Mouse (Mus musculus): ENCODE measurements around the gene Cnot8. TPM values are rescaled to one million over a fixed set of nuclear protein-coding genes. Genes with fewer than 3 reads are reported as not detected.

Cnot8 gene
- polyA plus RNA-seq, 1 experiment: 22.8 TPM

DNA sequence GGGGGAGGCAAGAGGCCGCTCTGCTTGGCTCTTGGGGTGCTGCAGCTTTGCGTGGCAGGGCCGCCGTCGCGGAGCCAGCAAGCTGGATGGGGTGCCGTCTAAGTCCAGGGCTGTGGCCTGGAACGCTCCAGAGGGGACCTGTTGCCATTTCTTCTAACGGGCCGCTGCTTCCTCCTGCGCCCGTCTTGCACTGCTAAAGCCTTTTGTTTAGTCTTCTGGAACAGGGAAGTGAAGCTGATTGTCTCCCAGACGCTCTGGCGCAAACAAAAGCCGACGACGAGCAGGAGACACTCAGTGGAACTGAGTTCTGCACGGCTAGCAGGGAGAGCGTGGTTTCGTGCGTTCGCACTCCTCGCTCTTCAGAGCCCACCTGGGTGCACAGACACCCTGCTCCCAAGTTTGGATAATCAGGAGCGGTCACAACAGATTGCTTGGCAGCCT is 418 bp downstream of the Cnot8 start:
- TF ChIP-seq POLR2A (IDR thresholded peaks at IDR 0.05; ENCODE audit: control insufficient read depth, low read depth, low read length): no peak; the same call in 1 of the 2 replicates
- no peak for TF ChIP-seq CTCF (IDR thresholded peaks at IDR 0.05; ENCODE audit: control insufficient read depth, insufficient read depth, insufficient replicate concordance, low read depth, low read length)
- Histone ChIP-seq H3K27ac (ENCODE audit: control insufficient read depth, insufficient read depth, low read depth, low read length) (peak overlapping the region; percentile 75), H3K36me3 (ENCODE audit: control insufficient read depth, insufficient read depth, low read length) (no peaks in the 10 kb centered on the region), H3K27me3 (ENCODE audit: control insufficient read depth, insufficient read depth, low read length) (no peaks in the 10 kb centered on the region), H3K4me3 (ENCODE audit: control insufficient read depth, low read depth, low read length) (peak overlapping the region; percentile 93), H3K4me1 (ENCODE audit: control insufficient read depth, insufficient read depth, low read length) (peaks cover 13% of the 10 kb centered on the region)

DNA sequence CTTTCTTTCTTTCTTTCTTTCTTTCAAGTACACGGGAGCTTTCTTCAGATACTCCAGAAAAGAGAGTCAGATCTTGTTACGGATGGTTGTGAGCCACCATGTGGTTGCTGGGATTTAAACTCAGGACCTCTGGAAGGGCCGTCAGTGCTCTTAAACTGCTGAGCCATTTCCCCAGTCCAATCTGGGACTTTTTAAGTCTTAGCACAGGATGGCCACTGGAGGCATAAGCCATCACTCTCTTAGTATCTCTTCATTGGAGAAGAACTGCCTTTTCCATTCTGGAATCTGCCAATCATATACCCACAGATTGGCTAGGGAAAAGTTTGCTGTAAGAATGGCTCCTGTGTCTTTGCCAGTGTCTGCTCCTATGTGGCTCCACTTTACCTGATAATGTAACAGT is 3.1 kb downstream of the Cnot8 start:
- no peak for TF ChIP-seq CTCF (IDR thresholded peaks at IDR 0.05; ENCODE audit: control insufficient read depth, insufficient read depth, insufficient replicate concordance, low read depth, low read length)
- no peak for TF ChIP-seq POLR2A (IDR thresholded peaks at IDR 0.05; ENCODE audit: control insufficient read depth, low read depth, low read length)
- H3K36me3 ChIP-seq (ENCODE audit: control insufficient read depth, insufficient read depth, low read length): no peaks in the 10 kb centered on the region; the same call in 1 of the 2 replicates
- H3K4me1 ChIP-seq (ENCODE audit: control insufficient read depth, insufficient read depth, low read length): peaks cover 13% of the 10 kb centered on the region
- no peak overlapping the region for H3K4me3 ChIP-seq (ENCODE audit: control insufficient read depth, low read depth, low read length)
- H3K27ac ChIP-seq (ENCODE audit: control insufficient read depth, insufficient read depth, low read depth, low read length): no peak overlapping the region
- no peaks in the 10 kb centered on the region for H3K27me3 ChIP-seq (ENCODE audit: control insufficient read depth, insufficient read depth, low read length)

DNA sequence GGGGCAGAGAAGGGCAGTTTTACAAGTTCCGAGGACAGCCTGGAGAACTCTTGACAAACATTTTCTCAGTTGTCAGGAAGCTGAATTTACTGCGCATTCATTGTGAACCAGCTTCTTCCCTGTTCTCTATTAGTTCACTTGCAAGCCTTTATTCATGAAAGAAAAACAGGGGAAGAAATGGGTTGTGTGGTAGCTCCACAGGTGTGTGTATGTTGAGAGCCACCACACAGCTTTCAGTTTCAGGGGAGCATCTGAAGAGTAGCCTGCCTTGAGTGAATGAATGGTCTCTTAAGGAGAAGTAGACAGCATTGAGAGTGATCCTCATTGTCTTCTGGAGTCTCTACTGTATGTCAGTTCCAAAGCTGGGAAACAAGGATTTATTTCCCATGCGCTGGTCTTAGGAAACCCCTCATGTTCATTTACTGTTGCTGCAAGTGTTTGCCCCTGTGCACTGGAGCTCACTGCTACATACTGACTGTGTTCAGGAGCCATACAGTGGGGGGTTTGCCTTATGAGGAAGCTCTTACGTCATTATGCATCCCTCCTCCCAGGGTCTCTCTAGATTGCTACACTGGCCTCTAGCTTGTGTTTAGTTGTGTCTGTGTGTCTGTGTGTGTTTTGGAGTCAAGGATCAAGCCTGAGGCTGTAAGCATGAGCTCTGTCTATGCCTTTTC is 3.8 kb downstream of the Cnot8 start:
- Histone ChIP-seq H3K27me3 (ENCODE audit: control insufficient read depth, insufficient read depth, low read length) (no peaks in the 10 kb centered on the region), H3K4me1 (ENCODE audit: control insufficient read depth, insufficient read depth, low read length) (peaks cover 7% of the 10 kb centered on the region), H3K4me3 (ENCODE audit: control insufficient read depth, low read depth, low read length) (no peak overlapping the region), H3K36me3 (ENCODE audit: control insufficient read depth, insufficient read depth, low read length) (no peaks in the 10 kb centered on the region; the same call in 1 of the 2 replicates), H3K27ac (ENCODE audit: control insufficient read depth, insufficient read depth, low read depth, low read length) (no peak overlapping the region)
- no peak for TF ChIP-seq POLR2A (IDR thresholded peaks at IDR 0.05; ENCODE audit: control insufficient read depth, low read depth, low read length)
- no peak for TF ChIP-seq CTCF (IDR thresholded peaks at IDR 0.05; ENCODE audit: control insufficient read depth, insufficient read depth, insufficient replicate concordance, low read depth, low read length)

DNA sequence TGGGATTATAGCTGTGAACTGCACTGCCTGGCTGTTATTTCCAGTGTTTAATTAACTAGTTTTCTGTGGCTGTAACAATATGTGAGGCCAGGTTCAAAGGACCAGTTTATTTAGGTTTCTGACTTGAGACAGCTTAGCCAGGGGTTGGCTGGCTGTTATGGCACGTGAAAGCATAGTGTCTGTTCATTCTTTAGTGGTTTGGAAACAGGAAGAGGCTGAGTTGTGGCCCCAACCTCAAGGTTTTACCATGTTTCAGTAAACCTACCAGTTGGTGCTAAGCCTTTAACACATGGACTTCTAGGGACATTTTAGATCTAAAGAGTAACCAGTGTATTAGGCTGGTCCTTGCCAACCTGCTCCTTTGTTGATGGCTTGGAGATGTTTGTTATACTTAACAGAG is 12.6 kb downstream of the Cnot8 start:
- peaks cover 6% of the 10 kb centered on the region for H3K36me3 ChIP-seq (ENCODE audit: control insufficient read depth, insufficient read depth, low read length)
- TF ChIP-seq POLR2A (IDR thresholded peaks at IDR 0.05; ENCODE audit: control insufficient read depth, low read depth, low read length) (no peak), CTCF (IDR thresholded peaks at IDR 0.05; ENCODE audit: control insufficient read depth, insufficient read depth, insufficient replicate concordance, low read depth, low read length) (no peak)
- H3K27me3 ChIP-seq (ENCODE audit: control insufficient read depth, insufficient read depth, low read length): no peaks in the 10 kb centered on the region
- H3K4me3 ChIP-seq (ENCODE audit: control insufficient read depth, low read depth, low read length): no peak overlapping the region
- no peak overlapping the region for H3K27ac ChIP-seq (ENCODE audit: control insufficient read depth, insufficient read depth, low read depth, low read length)
- no peaks in the 10 kb centered on the region for H3K4me1 ChIP-seq (ENCODE audit: control insufficient read depth, insufficient read depth, low read length)

DNA sequence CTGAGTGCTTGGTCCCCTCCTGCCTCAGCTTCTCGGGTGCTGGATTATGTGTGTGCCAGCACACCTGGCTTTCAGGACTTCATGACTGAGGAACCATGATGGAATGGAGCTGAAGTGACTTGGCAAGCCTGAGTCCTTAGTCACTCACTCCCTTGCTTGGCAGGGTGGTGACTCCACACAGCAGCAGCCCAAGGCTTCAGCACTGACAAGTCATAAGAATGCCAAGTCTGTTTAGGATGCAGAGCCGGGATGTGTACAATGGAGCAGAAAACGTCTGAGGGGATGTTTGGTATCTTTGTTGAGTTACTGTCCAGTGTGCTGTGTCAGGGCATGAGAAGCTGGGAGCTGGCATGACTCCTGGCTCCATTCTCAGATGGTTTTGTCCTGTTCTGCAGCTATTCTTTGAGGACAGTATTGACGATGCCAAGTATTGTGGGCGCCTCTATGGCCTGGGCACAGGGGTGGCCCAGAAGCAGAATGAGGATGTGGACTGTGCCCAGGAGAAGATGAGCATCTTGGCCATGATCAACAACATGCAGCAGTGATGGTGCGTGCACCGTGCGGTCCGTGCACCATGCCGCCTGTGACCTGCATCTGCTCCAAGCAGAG is 13.2 kb downstream of the Cnot8 start:
- H3K36me3 ChIP-seq (ENCODE audit: control insufficient read depth, insufficient read depth, low read length): peaks cover 6% of the 10 kb centered on the region
- TF ChIP-seq POLR2A (IDR thresholded peaks at IDR 0.05; ENCODE audit: control insufficient read depth, low read depth, low read length): no peak
- TF ChIP-seq CTCF (IDR thresholded peaks at IDR 0.05; ENCODE audit: control insufficient read depth, insufficient read depth, insufficient replicate concordance, low read depth, low read length): no peak
- no peaks in the 10 kb centered on the region for H3K4me1 ChIP-seq (ENCODE audit: control insufficient read depth, insufficient read depth, low read length)
- no peak overlapping the region for H3K4me3 ChIP-seq (ENCODE audit: control insufficient read depth, low read depth, low read length)
- H3K27ac ChIP-seq (ENCODE audit: control insufficient read depth, insufficient read depth, low read depth, low read length): no peak overlapping the region
- no peaks in the 10 kb centered on the region for H3K27me3 ChIP-seq (ENCODE audit: control insufficient read depth, insufficient read depth, low read length)

DNA sequence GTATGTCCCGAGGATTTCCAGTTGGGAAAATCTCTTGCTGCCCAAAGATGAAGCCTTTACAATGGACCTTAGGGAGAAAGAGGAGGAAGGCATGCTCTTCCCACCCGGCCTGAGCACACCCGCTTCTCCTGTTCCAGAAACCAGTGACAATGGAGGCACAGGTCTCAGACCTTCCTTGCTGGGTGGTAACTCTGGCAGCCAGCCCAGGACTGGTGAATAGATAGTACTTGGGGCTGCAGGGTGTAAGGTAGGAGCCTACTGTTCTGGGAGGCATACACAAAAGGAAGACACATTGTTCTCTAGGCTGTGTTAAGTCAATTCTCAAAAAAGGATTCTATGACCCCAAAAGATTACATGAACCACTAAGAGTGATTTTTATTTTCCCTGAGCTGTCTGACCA is 16.7 kb downstream of the Cnot8 start:
- H3K27me3 ChIP-seq (ENCODE audit: control insufficient read depth, insufficient read depth, low read length): no peaks in the 10 kb centered on the region
- H3K4me3 ChIP-seq (ENCODE audit: control insufficient read depth, low read depth, low read length): no peak overlapping the region
- no peak overlapping the region for H3K27ac ChIP-seq (ENCODE audit: control insufficient read depth, insufficient read depth, low read depth, low read length)
- peaks cover 1% of the 10 kb centered on the region; the same call in 1 of the 2 replicates for H3K36me3 ChIP-seq (ENCODE audit: control insufficient read depth, insufficient read depth, low read length)
- no peak for TF ChIP-seq CTCF (IDR thresholded peaks at IDR 0.05; ENCODE audit: control insufficient read depth, insufficient read depth, insufficient replicate concordance, low read depth, low read length)
- no peak for TF ChIP-seq POLR2A (IDR thresholded peaks at IDR 0.05; ENCODE audit: control insufficient read depth, low read depth, low read length)
- no peaks in the 10 kb centered on the region for H3K4me1 ChIP-seq (ENCODE audit: control insufficient read depth, insufficient read depth, low read length)

DNA sequence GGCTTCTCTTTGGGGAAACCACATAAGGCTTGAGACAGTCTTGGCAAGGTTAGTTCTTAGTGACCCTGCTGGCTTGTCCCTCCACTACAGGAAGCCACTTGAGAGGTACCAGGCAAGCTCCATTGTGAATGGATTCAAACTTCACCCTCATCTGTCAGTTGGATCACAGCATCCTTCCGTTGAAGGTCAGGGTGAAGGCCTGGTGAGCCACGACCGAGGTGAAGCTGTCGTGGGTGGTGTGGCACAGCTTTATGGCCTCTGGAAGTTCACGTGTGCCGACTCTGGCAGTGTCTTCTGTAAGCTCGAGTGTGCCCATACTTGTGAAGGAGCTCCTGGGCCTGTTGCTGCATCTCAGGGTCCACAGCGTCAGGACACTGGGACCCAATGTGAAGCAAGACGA is 17.4 kb downstream of the Cnot8 start:
- Histone ChIP-seq H3K36me3 (ENCODE audit: control insufficient read depth, insufficient read depth, low read length) (peaks cover 1% of the 10 kb centered on the region; the same call in 1 of the 2 replicates), H3K27me3 (ENCODE audit: control insufficient read depth, insufficient read depth, low read length) (no peaks in the 10 kb centered on the region), H3K4me3 (ENCODE audit: control insufficient read depth, low read depth, low read length) (no peak overlapping the region), H3K4me1 (ENCODE audit: control insufficient read depth, insufficient read depth, low read length) (no peaks in the 10 kb centered on the region; the same call in 1 of the 2 replicates), H3K27ac (ENCODE audit: control insufficient read depth, insufficient read depth, low read depth, low read length) (no peak overlapping the region)
- TF ChIP-seq CTCF (IDR thresholded peaks at IDR 0.05; ENCODE audit: control insufficient read depth, insufficient read depth, insufficient replicate concordance, low read depth, low read length) (no peak), POLR2A (IDR thresholded peaks at IDR 0.05; ENCODE audit: control insufficient read depth, low read depth, low read length) (no peak)

Measured in testis, adult 2 months (tissue).